Mouse (Mus musculus) fibroblast of lung, adult 2 months (primary cell): ENCODE measurements at regions not wholly inside any gene's neighbourhood (a gene's known extent, or its start where the extent isn't known, plus 50 kb on each side); places are given as distances from the start of the nearest gene placed in this dataset.

Experiments
- DNase-seq: peaks from one replicate; pipeline ENCODE4 v3.0.0-alpha.2; 2011; ENCODE audit warnings: low read depth

- DNase-seq = no peak
These were observed 65.5 kb downstream of the Cmpk2 start for GRCm38 (mm10) chr12:26534229-26535105.

GRCm38 (mm10) chr12:26533641-26534151 is 64.7 kb downstream of the Cmpk2 start:
- DNase-seq = no peak

- peak; percentile 10 for DNase-seq
These were observed 64.0 kb downstream of the Cmpk2 start for GRCm38 (mm10) chr12:26532823-26533640.

DNA sequence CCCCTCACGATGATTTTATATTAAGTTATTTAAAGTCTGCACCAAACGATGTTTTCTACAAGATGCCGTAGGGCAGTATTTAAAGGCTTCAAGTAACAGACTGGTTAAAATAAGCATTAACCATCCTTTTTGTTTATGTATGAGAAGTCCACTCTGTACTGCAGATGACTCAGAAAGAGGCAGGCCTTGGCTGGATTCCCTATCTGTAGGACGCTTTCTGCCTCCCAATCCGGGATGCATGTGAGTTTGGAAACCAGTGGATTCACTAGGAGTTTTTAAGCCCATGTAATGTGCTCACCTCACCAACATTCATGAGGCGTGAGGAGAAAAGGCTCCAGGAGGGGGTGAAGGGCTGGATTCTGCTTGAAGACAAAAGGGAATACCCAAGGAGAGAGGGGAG is 63.1 kb downstream of the Cmpk2 start:
- no peak for DNase-seq
